Mouse (Mus musculus) megakaryocyte-erythroid progenitor cell, adult 5-6 weeks (primary cell): ENCODE data around the gene Catsperz. TPM values are rescaled to one million over a fixed set of nuclear protein-coding genes. Genes with fewer than 3 reads are reported as not detected.

Source experiments
- ATAC-seq: replicated peaks from 2 replicates; pipeline ENCODE4 v1.8.0; 2016; ENCODE audit warnings: mild to moderate bottlenecking, inconsistent platforms; ENCODE audit not compliant: severe bottlenecking, poor library complexity, low FRiP score, low TSS enrichment
- total RNA-seq, 2 experiments: library from RNA; stranded (forward) in 1 of 2; stranded (reverse) in 1 of 2; fragments of 200-1000, 215-1000 nt in 1 of 2; fragments of >200 nt in 1 of 2; fragmentation: Nextera tagmentation in 1 of 2; gene quantifications; 2 replicates each; pipeline ENCODE4 v1.2.3; 2014 to 2017

Catsperz gene
- not detected in 2 replicates for total RNA-seq (2014; fragmentation: Nextera tagmentation)
- not detected in 2 replicates for total RNA-seq (2017)

DNA sequence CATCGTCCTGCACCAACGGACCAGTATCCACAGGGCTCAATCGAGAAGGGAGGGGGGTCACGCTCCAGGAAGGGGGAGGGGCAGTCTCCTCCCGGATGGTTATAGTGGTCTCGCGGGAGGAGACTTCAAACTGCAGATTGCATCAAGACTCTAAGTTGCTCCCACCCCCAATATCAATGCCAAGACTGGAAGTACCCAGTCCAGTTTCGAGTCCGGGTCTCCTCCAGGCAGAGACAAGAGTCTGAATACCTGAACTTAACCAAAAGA lies at the start of gene Catsperz:
Gene Catsperz, minus strand, starts transcription at position 74 of the 267 bp plus-strand sequence.
- ATAC-seq = no peak

DNA sequence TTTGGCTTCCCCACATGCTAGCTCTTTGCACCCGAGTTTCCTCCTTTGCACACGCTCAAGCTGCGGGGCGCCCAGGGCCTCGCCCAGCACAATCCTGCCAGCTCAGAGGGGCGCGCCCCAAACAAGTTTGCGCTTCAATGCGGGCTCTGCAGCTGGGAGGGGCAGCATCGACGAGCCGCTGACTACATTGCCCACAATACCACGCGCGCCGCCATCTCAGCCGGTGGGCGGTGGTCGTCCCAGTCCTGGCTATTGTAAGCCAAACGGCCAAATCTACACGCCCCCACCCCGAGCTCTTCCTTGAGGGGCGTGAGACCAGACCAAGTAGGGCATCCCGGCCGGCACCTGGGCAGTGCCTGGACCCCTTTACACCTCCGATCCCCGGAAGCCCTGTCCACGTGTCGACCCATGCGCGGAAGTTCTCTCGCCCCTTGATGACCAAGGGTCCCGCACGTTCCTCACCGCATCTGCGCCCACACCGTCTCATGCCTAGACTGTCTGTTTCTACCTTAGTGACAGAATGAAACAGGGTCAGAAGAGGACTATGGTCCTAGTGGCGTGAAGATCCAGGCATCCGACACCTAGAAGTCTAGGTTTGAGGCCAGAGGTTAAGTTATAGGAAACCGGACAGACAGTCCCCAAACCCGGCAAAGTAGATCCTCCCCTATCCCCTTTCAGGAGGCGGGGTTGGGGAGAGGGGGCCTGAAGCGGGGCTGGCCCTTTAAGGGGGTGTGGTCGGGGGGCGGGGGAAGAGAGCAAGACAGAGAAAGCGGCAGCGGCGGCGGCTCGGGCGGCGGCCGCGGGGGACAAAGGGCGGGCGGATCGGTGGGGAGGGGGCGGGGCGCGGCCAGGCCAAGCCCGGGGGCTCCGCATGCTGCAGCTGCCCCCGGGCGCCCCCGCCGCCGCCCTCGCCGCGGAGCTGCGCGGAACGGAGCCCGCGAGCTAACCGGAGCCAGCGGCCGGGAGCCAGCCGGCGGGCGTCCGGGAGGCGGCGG lies 49.3 kb upstream of the Catsperz start, which contains the start of gene Ppp1r14b:
Gene Ppp1r14b, plus strand, starts transcription at position 758 of the 995 bp plus-strand sequence.
- peak; percentile 70 for ATAC-seq

DNA sequence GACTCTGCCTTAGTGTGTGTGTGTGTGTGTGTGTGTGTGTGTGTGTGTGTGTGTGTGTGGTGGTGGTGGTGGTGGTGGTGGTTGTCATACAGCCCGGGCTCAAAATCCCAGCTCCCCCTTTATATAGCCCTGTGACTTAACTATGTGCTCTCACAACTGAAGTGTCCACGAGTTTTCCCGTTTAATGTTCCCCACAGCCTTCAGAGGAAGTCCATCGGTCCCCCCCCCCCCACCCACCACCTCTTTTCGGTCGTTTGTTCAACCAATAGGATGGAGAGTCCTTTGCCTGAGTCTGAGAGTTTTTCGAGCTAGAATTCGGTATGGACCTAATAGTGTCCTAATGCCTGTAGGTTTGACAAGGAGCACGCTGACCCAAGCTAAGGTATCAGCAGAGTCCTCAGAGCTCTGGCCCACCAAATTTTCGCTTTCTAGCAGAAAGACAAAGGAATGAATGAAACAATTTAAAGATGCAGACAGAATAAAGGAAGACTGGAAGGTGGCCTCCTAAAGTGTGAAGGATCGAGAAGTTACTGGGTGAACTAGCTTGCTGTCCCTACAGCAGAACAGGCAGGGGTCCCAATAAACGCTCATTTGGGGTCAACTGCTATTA lies 48.5 kb upstream of the Catsperz start:
- ATAC-seq = no peak

DNA sequence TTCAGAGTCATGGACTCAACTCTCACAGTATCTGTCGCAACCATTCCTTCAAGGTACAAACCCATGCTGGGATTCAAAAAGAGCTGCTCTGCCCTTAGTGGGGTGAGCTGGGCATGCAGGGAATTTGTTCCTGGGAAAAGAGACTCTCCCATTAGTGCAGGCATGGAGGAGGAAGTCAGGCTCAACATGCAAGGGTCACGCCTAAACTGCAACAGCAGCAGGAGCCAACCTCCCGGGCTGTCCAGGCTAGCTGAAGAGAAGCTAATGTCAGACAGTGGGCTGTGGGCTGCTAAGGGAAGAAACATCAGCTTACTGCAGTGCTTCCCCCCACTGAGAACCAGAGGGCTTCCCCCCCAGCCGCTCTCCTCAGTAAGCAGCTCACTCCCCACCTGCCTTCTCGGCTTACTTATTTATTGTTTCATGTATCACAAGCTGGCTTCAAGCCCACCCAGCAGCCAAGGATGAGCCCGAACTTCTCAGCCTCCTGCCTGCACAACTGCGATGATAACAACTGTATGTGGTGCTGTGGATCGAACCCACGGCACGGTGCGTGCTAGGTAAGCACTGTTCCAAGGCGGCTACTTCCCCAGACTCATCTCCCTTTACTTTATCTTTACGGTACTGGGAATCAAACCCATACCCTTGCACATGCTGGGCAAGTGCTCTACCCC lies 47.2 kb upstream of the Catsperz start:
- ATAC-seq = no peak

DNA sequence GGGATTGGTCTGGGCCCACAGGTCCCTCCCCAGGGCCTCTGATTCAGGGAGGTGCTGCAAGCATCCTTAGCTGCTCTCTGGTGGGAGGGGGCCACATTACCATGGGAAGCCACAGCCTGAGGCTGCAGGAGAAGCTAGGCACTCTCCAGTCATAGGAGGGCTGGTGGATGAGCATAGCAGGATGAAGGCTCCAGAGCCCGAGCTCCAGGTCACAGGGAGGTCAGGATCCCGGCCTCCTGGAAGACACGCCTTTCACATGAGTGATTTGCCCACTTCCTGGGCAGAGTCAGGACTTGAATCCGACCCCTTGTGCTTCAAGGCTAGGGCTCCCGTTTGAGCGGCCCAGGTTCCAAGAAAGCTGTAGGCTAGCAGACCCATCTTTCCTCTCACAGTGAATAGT lies 46.5 kb upstream of the Catsperz start:
- ATAC-seq = no peak

DNA sequence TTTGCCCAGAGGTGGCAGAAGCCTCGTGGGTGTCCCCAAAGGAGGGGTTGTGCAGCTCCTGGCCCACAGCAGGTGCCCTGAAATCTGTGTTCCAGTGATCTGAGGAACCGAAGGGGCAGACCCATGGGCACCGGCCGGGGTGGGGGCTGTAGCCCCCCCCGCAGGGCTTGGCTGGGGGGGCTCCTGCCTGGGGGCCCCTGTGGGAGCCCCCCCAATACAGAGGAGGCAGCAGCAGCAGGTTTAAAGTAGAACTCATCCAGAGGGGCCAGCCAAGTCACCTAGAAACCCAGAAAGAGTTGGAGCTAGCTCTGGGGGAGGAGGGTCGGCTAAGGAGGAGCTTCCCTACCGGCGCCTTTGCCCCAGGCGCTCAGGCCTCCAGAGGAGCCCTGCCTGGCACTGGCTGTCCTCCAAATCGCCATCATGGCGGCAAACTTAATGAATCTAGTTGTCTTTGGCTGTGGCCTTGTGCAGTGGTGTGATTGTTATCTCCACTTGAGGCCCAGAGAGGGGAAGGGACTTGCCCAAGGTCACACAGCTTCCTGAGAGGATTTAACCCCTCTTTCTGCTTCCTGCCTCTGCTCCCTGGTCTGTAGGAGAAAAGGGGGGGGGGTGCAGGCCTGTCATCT lies 45.4 kb upstream of the Catsperz start:
- no peak for ATAC-seq

DNA sequence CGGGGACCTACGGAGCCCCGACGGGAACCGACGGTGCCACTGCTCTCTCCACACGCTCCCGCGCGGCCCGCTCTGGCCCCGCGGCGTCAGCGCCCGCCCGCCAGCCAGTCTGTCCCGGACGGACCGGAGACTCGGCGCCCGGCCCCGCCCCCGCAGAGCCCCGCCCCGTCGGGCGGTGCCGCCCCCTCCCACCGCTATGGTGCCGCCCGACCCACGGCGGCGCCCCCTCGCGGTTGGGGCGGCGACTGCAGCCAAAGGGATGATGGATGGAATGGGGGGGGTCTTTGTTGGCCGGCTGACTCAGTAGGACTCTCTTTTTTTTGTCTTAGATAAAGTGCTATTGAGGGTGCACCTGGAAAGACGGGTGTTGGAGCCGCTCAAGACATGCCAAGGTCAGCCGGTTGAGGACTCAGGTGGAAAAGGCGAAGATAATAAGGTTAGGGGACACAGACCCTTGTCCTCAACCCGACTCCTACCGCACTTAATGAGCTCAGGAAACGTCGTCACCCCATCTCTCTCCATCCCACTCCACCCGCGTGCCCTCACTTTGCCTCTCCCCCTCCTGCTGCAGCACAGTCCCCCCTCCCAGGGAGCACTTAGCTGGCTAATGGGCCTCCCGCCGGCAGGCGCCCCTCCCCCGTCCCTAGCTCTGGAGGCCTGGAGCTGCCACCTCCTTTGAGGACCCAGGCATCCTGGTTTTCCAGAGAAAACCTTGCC lies 44.6 kb upstream of the Catsperz start:
- 0 out of 2 replicates have a peak, but pooled peaks have one; percentile 19 for ATAC-seq

DNA sequence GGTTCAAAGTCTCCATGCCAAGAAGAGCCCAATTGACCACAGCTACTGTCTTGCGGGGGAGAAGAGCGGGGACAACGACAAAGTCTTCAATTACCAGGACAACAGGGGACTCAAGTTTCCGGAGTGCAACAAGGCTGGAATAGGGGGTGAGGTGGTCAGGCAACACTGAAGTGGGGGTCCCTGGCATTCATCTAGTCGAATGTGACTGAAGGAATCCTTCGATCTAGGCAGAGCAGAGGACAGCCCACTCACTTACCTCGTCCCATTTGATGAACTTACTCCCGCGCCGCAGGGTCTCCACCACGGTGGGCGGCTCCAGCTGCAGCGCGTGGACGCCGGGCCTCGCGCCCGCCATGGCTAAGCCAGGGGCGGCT lies 44.1 kb upstream of the Catsperz start:
- ATAC-seq = no peak

DNA sequence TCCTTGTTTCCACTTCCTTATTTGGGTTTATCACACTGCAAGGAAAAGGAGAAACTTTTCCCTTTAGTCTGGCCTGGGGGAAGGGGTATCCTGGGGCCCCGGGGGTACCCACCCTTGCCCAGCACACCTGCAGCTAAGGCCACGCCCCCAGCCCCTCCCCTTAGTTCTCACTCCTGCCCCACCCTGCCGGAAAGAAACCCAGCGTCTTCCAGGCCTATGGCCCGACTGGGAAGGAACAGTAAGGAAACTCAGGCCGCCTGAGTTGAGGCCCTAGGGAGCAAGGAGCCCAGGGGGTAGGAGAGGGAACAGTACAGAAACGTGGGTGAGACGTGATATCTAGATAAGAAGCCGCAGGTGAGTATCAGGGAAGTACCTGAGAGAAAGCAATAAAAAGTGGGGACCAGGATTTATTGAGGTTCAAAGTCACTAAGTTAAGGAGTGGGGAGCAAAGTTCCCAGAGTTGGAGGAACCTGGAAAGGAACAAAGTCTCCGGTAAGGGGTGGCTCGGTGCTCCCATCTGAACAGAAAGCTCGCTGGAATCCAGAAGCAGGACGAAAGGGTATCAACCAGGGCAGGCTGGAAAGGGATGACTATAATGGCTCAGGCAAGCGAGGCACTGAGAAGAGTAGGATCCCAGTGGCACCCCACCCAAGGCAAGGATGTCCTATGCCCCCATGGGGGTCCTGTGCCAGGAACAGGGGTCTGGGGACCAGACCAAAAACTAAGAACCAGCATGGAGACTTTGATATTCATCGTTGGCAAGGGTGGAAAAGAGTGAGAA lies 43.5 kb upstream of the Catsperz start:
- no peak for ATAC-seq

DNA sequence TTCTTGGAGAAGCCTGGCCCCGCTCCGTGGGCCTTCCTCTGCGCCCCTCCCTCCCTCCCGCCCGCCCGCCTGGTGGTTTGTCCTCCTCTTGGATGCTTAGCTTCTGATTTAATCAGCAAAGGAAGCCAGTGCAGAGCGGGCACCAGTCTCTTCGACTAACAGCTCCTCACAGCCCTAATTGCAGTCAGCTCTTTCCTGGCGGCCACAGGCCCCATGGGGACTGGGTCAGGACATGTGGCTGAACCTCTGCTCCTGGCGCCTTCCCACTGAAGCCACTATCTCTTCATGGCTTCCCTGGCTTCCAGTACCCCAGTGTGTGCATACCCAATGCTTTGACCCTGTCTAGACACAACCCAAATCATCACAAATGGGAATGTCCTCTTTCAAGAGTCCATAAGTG lies 31.3 kb upstream of the Catsperz start:
- no peak for ATAC-seq

DNA sequence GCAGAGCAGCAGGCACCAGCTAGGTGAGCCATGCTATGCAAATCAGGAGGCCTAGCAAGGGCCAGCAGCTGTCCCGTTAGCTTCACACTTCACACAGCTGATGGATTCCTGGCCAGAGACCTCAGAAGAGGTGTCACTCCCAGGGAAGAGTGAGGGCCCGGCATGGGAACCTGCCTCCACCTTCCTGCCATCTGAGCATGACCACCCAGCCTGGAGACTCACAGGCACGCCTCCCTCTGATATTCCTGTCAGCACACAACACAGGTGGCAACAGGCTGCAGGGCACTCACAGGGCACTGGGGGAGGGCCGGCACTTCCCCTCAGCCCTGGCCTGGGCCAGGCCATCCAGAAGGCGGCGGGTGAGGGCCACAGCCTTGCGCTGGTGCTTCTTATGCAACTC lies 30.2 kb upstream of the Catsperz start:
- no peak for ATAC-seq

DNA sequence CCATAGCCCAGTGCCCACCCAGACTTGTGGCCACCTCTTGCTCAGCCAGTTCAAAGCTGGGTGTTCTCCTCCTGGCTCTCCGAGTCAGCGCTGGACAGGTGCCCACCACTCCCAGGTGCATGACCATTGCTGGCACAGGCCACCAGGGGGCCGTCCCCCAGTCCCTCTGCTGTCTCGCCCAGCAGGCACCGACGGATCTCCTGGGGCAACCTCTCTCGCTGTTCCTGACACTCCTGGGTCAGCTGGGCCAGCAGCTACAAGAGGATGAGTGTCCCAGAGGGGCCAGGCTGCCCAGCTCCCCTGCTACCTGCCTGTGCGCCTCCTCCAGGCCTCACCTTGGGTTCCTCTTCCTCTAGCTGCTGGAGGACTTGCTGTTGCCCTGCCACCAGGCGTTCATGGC lies 28.9 kb upstream of the Catsperz start:
- no peak for ATAC-seq

DNA sequence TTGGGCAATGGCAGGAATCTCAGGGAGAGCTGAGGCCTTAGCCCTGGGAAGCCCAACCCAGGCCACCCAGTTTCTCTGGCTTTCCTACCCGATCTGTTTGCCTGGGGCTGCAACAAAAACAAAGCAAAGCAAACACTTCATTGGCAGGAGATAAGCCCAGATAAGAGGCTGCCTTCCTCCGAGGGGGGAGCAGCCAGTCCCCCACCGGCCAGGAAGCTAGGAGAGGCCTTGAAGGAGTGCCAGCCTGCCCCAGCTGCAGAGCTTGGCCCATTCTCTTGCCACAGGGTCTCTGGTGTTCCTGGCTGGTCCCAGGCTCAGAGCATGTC lies 27.5 kb upstream of the Catsperz start:
- ATAC-seq = no peak

DNA sequence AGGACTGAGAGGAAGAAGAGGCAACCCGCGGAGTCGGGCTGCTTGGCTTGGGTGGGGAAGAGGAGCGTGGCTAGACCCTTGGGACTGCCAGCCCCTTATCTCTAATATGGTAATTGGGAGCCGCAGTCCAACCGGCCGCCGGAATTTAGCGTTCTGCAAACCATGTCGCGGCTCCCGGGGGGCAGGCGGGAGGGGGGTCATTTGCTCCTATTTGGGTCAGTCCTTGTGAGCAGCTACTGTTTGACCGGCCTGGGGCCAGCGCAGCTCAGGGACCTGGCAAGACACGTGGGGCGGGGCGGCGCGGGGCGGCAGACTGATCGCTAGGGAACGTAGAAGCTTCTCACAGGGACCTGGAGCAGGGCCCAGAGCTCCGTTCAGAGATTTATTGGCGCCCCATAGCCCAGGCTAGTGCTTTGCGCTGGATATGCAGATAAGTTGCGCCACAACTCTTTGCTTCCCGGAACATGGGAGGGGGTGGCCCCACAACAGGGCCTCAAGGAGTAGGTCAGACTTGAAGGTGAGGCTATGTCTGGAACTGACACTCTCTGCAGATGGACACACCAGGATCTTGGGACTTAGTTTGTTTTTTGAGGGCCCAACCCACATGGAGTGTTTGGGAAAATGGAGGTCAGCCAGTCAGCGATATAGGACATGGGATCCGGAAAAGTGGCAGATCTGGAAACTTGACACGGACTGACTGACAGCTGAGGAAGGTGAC lies 27.0 kb upstream of the Catsperz start:
- ATAC-seq = peak; percentile 45

DNA sequence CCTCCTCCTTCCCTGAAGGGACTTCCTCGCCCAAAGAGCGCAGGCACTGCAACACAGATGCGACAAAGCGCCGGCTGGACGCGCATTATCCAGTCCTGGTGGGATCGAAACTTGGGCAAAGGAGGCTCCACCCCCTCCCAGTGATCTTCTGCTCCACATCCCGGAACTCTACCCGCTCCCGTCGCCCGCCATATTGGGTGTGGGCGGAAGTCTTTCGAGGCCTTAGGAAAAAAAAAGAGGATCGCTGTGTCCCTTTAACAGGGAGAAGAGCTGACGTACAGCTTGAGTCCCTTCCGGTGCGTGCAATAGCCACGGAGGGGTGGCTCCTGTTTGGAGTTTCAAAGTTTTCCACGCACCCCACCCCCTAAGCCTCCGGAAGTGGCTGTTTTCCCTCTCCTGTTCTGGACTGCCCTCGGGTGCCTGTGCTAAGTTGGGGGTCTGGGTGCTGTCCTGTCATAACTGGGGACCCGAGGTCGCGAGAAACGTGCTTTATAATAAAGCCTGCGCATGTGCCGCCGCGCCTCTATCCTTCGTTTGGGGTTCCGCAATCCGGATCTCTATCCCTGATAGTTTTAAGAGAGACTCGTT lies 26.3 kb upstream of the Catsperz start:
- ATAC-seq = peak; percentile 71

DNA sequence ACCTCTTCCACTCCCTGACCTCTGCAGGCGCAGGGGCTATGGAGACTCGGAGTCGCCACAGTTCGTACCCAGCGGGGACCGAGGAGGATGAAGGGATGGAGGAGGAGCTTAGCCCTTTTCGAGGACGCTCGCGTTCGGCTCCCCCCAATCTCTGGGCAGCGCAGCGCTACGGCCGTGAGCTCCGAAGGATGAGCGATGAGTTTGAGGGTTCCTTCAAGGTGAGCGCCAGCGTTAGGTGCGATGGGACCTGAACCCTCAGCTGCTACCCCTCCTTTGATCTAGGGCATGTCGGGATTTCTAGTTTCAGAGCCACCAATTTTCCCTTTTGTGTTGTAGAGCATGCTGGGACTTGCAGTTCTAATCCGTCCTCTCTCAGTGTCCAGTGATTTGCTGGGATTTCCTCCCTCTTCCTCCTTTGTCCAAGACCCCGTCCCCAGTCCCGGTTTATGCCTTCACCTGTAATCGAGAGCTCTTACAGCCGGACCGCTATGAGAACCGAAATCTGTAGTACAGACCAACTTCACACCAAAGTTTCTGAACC lies 25.5 kb upstream of the Catsperz start:
- ATAC-seq = peak; percentile 18; the same call in 1 of the 2 replicates

DNA sequence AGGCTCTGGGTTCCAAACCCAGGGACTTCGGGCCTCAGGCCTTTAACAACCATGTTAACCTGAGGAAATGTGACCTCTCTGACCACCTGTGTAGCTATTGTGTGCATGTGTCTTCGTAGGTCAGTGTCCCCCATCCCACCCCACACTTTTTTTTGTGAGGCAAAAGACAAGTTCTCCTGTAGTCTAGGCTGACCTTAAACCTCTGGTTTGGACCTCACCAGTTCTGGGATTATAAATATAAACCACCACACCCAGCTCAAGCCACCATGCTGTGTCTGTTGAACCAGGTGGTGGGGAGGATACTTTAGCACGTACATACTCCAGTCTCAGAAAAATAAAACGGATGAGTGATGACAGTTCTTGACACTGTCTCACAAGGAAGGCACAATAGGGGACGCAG lies 24.8 kb upstream of the Catsperz start:
- no peak for ATAC-seq
